Mouse (Mus musculus) mammary gland, adult 2 months (tissue): Measurements from ENCODE around the gene Gm6502. TPM values are rescaled to one million over a fixed set of nuclear protein-coding genes. Genes with fewer than 3 reads are reported as not detected.

Source experiments
- polyA plus RNA-seq: library from polyadenylated mRNA; depleted of rRNA; stranded (reverse); fragments of >200 nt; gene quantifications from 2 replicates; pipeline ENCODE4 v1.2.3, GENCODE M21; 2012; ENCODE audit warnings: low replicate concordance; rRNA removed

Gm6502 gene
- polyA plus RNA-seq: not detected in 2 replicates

GRCm38 (mm10) chr5:94314135-94314534, at the start of gene Gm6502:
Gene Gm6502, plus strand, starts transcription at chr5:94314435.

GRCm38 (mm10) chr5:94306696-94307095, 7.5 kb upstream of the Gm6502 start, which contains the start of gene A430089I19Rik:
Gene A430089I19Rik, minus strand, starts transcription at chr5:94306796.

GRCm38 (mm10) chr5:94339449-94339848, 25.2 kb downstream of the Gm6502 start, which contains the start of gene AA792892:
Gene AA792892, plus strand, starts transcription at chr5:94339749.

Other genes with a start within 250 kb of the Gm6502 start
- not detected in 2 replicates for gene BC061212, start 243.9 kb upstream of the Gm6502 start, polyA plus RNA-seq
- not detected in 2 replicates for gene Gm6351, start 238.1 kb upstream of the Gm6502 start, polyA plus RNA-seq
- not detected in 2 replicates for gene Gm3106, start 96.4 kb upstream of the Gm6502 start, polyA plus RNA-seq
- gene A430089I19Rik, start 7.6 kb upstream of the Gm6502 start, polyA plus RNA-seq: not detected in 2 replicates
- not detected in 2 replicates for gene AA792892, start 25.3 kb downstream of the Gm6502 start, polyA plus RNA-seq
- gene Gm7682, start 131.3 kb downstream of the Gm6502 start, polyA plus RNA-seq: not detected in 2 replicates
- not detected in 2 replicates for gene Gm3139, start 211.9 kb downstream of the Gm6502 start, polyA plus RNA-seq